Mouse (Mus musculus) WW6 (cell line): ENCODE data around the gene Myo18a.
A peak's percentile ranks its signal among the peaks of the same experiment; 100 is the strongest.

Experiments
- DNase-seq: peaks from one replicate; pipeline ENCODE4 v3.0.0-alpha.2; 2013; ENCODE audit warnings: low read depth, low spot score

Gene Myo18a

DNA sequence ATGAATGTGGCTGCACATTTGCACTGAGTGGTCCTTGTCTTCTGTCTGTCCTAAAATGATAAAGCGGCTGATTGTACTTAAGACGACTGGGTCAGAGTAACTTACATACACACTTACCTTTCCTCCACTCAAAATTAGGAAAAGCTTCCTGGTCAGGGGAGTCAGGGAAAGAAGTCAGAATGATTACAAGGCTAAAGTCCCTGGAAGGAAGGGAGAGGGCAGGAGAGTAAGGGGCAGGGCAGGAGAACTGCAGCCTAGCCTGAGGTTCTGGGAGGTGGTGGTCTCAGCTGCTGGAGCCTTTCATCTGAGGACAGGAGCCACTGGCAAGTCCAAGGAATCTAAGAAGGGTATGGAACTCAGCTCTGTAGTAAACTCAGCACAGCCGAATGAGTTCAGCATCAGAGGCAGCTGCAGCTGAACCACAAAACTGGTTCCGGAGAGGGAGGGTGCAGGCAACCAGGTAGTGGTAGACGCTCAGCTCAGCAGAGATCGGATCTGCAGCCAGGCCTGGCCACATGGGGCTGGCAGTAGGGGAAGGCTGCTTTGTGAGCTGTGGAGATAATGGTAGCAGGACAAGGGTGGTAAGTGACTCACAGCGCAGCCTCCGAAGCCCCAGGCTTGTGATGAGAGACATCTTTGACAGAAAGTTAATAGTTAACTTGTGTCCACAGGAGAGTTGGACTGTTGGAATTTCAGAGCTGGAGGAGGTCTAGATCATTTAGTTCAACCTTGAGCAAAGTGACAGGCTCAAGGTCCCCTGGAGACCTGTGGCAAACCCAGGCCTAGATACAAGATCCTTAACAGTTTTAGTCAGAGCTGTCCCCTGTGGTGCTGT, 9.1 kb downstream of the Myo18a start:
- DNase-seq = no peak

- no peak for DNase-seq
These were observed 12.8 kb downstream of the Myo18a start for GRCm38 (mm10) chr11:77775701-77776400.

DNA sequence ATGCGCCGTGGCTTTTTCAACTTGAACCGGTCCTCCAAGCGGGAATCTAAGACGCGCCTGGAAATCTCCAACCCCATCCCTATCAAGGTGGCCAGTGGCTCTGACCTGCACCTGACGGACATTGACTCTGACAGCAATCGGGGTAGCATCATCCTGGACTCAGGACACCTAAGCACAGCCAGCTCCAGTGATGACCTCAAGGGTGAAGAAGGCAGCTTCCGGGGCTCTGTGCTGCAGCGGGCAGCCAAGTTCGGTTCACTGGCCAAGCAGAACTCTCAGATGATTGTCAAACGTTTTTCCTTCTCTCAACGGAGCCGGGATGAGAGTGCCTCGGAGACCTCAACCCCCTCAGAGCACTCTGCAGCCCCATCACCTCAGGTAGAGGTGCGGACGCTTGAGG, 14.4 kb downstream of the Myo18a start:
- DNase-seq = no peak

DNA sequence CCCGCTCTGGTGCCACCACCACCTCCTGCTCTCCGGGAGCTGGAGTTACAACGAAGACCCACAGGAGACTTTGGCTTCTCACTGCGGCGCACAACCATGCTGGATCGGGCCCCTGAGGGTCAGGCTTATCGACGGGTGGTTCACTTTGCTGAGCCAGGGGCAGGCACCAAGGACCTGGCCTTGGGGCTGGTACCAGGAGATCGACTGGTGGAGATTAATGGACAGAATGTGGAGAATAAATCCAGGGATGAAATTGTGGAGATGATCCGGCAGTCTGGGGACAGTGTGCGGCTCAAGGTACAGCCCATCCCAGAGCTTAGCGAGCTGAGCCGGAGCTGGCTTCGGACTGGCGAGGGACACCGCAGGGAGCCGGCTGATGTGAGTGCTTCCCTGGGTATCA, 14.9 kb downstream of the Myo18a start:
- DNase-seq = no peak

DNA sequence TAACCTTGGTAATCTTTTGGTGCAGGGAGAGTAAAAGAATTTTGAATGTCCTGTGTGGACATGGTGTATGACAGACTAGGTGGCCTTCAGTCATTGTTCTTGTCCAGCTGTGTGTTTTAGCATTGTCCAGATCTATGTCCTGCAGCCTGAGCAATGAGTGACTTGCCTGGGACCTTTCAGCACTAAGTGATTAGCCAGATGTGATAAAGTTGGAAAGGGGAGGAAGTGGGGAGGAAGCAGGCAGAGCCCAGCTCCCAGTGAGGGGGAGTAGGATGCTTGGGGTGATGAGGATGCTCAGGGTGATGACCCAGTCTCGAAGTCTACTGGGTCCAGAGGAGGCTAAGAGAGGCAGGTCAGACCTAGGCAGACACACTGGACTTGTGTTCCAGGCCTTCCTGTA, 16.2 kb downstream of the Myo18a start:
- no peak for DNase-seq

GRCm38 (mm10) chr11:77781088-77781487, 18.0 kb downstream of the Myo18a start:
- no peak for DNase-seq

GRCm38 (mm10) chr11:77782104-77782815, 19.2 kb downstream of the Myo18a start:
- DNase-seq = no peak

- no peak for DNase-seq
These were observed 20.2 kb downstream of the Myo18a start for GRCm38 (mm10) chr11:77783211-77783746.

- DNase-seq = no peak
These were observed 21.0 kb downstream of the Myo18a start for GRCm38 (mm10) chr11:77783747-77784646.

GRCm38 (mm10) chr11:77784894-77785293, 21.8 kb downstream of the Myo18a start:
- no peak for DNase-seq

DNA sequence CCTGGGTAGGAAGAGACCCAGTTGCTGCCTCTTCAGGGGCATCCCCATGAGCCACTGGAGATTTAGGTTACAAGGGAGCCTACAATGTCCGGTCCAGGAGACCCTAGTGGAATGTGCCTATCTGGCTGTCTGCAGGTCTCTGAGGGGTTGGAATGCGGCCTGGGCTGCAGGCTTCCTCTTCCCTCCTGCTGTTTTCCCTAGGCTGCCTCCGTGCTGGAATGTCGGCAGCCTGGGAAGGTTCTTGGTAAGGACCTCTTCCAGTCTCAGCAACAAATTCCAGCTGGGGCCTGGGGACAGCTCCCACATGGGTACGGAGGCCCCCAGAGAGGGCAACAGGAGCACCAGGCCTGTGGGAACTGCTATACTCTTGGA, 22.3 kb downstream of the Myo18a start:
- DNase-seq = no peak

DNA sequence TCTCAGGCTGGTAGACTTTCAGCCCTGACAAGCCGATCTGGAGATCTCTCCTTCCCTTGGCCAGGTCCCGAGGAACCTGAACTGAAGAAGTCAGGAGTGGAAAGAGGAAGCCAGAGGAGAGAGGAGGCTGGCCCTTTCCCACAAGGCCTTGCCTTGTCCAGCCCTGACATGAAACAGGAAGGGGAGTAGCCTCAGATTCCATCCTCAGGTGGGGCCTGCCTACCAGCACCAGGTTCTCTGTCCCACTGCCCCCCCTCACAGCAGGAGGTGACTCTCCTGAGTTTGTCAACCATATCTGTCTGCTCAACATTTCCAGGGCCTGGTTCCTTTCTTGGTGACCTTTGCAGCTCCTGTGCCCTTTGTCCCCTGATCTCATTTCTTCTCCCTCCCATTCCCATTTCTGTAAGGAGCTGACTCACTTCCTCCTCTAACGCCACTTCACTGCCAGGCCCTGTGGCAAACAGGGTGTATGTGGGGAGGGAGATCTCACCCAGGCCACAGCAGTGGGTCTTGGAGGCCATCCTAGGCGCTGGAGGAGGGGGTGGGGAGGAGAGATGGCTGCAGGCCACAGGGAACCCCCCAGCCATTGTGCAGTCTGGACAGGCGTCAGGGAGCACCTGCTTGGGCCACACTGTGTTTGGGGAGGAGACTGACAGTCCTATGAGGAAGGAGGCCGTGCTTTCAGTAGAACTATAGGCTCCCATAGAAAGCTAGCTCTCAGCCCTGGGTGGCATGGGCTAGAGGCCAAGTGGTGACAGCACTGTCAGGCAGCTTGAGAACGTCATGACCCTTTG, 22.9 kb downstream of the Myo18a start:
- no peak for DNase-seq

- no peak for DNase-seq
These were observed 24.7 kb downstream of the Myo18a start, which contains the start of gene Gm10277 for GRCm38 (mm10) chr11:77787707-77788106. Gene Gm10277 (minus strand): TSS chr11:77787747.

- DNase-seq = no peak
These were observed 26.5 kb downstream of the Myo18a start for GRCm38 (mm10) chr11:77789512-77789911.

GRCm38 (mm10) chr11:77790286-77790685, 27.2 kb downstream of the Myo18a start:
- no peak for DNase-seq

DNA sequence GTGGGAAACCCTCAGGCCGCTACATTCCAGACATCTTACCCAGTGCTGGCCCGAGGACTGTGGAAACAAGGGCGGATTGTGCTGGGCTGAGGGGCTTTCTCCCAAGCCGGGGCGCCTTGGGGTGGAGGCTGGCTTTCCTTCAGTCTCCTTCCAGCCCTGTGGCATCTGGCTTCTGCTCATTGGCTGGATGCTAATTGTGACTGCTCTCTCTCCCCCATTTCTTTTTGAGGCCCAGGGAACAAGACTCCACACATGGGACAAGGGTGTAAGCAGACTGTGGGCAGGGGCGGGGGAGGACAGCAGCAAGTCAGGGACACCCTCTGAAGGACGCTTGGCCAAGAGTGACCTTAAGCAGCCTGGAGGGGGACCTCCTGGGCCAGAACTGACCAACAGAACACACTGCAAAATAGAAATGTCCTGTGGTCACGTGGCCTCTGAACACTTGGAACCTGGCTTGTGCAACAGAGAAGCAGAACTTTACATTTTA, 28.2 kb downstream of the Myo18a start:
- DNase-seq = no peak

DNA sequence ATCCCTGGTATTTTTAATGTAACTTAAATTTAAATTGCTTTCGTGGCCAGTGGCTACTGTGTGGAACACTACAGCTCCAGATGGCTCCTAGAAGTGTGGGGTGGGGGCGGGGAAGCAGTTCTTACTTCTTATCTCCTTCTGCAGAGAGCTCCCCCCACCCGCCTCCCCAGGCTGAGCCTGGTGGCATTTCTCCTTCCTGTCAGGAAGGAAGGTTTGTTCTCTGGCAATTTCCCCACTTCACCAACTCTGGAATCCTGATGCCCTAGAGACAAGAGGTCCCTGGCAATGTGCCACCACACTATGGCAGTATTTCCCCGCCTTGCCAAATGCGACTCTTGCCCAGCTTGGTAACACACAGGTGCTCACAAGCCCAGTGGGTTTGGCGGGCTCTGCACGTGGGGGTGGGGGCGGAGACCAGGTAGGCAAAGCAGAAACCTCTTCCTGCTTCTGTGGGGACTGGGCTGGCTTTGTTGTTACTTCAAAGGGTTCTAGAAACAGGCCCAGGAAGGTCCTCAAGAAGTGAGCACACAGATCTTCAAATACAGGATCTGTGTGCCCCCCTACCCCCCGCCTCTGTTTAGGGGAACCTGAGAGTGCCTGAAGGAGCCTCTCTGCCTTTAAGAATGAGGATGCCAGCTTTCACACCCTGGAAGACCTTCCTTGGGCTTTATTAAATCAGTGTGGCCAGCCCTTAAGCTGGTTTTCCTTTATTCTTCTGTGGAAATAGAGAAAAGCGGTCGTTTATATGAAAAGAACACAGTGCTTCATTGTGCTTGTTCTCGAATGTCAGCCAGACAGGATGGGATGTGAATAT, 28.9 kb downstream of the Myo18a start:
- no peak for DNase-seq

GRCm38 (mm10) chr11:77792566-77792909, 29.5 kb downstream of the Myo18a start:
- DNase-seq = no peak

DNA sequence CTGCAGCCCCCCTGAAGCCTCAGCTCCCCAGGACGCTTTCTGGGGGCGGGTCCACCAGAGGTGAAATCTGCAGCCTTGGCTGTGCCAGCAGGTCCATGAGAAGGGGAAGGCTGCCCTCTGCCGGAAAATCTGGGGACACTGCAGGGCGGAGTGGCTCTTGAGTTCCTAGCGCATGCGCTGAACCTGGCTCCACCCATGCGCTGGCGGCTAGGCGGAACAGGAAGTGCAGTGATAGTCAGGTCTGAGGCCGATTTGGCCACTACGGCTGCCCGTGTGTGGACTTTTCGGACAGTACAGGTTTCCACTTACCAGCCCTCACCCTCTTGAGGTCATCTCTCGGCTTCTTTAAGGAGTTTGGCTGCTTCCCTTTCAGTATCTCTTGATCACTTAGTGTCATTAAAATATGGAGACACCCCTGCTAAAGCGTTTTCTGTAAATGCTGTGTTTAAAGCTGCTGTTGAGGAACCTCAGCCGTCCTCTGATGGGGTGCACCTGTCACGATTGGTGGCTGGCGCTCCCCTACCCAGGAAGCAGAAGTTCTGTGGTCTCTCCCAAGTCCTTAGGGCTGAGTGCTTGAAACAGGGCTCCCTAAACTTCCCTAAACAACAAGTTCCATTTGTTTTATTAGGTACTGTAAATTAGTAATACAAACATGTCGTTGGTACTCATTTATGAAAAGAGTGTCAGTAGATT, 30.3 kb downstream of the Myo18a start:
- DNase-seq = peak; percentile 95
